In the genomic region with DNA sequence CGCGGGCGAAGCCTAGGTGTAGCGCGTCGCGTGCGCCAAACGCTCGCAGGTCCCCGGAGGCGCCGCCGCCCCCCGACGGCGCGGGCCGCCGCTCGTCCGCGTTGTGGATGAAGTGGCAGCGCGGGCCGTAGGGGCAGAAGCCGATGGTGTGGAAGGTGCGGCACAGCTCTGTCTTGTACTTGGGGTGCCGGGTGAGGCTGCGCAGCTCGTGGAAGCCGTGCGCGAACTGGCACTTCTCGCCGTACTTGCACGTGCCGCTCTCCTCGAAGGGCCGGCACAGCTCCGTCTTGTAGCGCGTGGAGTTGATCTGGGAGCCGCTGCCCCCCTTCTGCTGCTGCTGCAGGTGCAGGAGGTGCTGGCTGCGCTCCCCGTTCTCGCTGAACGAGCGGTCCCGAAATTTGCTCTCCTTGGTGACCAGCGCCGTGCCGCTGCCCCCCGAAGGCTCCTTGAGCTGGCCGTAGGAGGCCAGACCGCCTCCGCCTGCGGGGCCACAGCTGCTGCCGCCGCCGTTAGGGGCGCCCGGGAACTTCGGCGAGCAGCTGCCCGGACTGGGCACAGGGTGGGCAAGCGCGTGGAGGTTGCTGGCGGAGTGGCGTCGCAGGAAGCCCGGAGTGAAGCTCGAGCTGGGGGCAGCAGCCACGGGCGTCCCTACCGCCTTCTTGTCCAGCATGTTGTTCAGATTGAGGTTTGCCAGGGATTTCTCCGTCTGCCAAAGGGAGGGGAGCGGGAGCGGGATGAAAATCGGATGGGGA, we compare ENCODE assay signal across 8 mouse cellular contexts. TPM values are rescaled to one million over a fixed set of nuclear protein-coding genes. Genes with fewer than 3 reads are reported as not detected.
DNase-seq lines count a peak whose midpoint lies in the region; ATAC-seq and TF ChIP-seq lines count a peak whose summit lies in the region.

No protein-coding gene starts in this region.

- no peak for ATAC-seq in hindbrain, postnatal 0 days
- ATAC-seq in liver, embryonic 13.5 days (ENCODE audit: low read depth): no peak
- ATAC-seq in neural tube, embryonic 13.5 days (ENCODE audit: low read depth): no peak

- H3K9me3 ChIP-seq in hindbrain, postnatal 0 days (ENCODE audit: low read length): no peaks in the 10 kb centered on the region
- no peaks in the 10 kb centered on the region for H3K9me3 ChIP-seq in liver, embryonic 13.5 days (replicated peaks)
- no peaks in the 10 kb centered on the region for H3K9me3 ChIP-seq in neural tube, embryonic 13.5 days

- H3K4me2 ChIP-seq in hindbrain, postnatal 0 days (ENCODE audit: low read depth, low read length): peak overlapping the region; percentile 53
- H3K4me2 ChIP-seq in liver, embryonic 13.5 days: peak overlapping the region; percentile 96
- H3K4me2 ChIP-seq in neural tube, embryonic 13.5 days: peak overlapping the region; percentile 58

- no peaks in the 10 kb centered on the region for H3K27me3 ChIP-seq in hindbrain, postnatal 0 days (ENCODE audit: insufficient read depth, low read length)
- no peaks in the 10 kb centered on the region for H3K27me3 ChIP-seq in liver, embryonic 13.5 days
- peaks cover 41% of the 10 kb centered on the region for H3K27me3 ChIP-seq in neural tube, embryonic 13.5 days

- peak; percentile 79 to 92 for DNase-seq in adrenal gland, adult (ENCODE audit: inconsistent age in 2 of 2, low spot score in 1 of 2)
- DNase-seq in adrenal gland, postnatal 4 days (ENCODE audit: low spot score in 2 of 2): no peak
- DNase-seq in adrenal gland, postnatal 10 days: peak; percentile 72
- DNase-seq in forelimb bud, embryonic 11.5 days (ENCODE audit: low read depth, low spot score): peak; percentile 43
- peak; percentile 55 for DNase-seq in hindbrain, postnatal 0 days (ENCODE audit: low spot score)
- DNase-seq in liver, embryonic 13.5 days: peak; percentile 56
- peak; percentile 82 for DNase-seq in thymus, postnatal 4 days

- WGBS in hindbrain, postnatal 0 days: 1% methylated on average over 78 of the region's 80 CpGs
- WGBS in liver, embryonic 13.5 days (ENCODE audit: insufficient replicate concordance): under 1% methylated on average over 80 of the region's 80 CpGs
- under 1% methylated on average over 80 of the region's 80 CpGs for WGBS in neural tube, embryonic 13.5 days

- peak overlapping the region; percentile 65 for H3K9ac ChIP-seq in hindbrain, postnatal 0 days (replicated peaks; ENCODE audit: low read length)
- H3K9ac ChIP-seq in liver, embryonic 13.5 days: peak overlapping the region; percentile 99
- H3K9ac ChIP-seq in neural tube, embryonic 13.5 days: peak overlapping the region; percentile 83

- H3K4me3 ChIP-seq in hindbrain, postnatal 0 days (ENCODE audit: low read length): peak overlapping the region; percentile 53
- peak overlapping the region; percentile 97 for H3K4me3 ChIP-seq in liver, embryonic 13.5 days (replicated peaks)
- peak overlapping the region; percentile 58 for H3K4me3 ChIP-seq in neural tube, embryonic 13.5 days

- TF ChIP-seq CTCF in hindbrain, postnatal 0 days (IDR thresholded peaks at IDR 0.05; ENCODE audit: low read depth): peak; percentile 7; the same call in 1 of the 2 replicates

- no peaks in the 10 kb centered on the region for H3K36me3 ChIP-seq in hindbrain, postnatal 0 days (ENCODE audit: insufficient read depth, low read length)
- H3K36me3 ChIP-seq in liver, embryonic 13.5 days: peaks cover 33% of the 10 kb centered on the region
- H3K36me3 ChIP-seq in neural tube, embryonic 13.5 days: 0 out of 2 replicates have a peak, but pooled peaks cover 3% of the 10 kb centered on the region

- peak overlapping the region; percentile 83 for H3K27ac ChIP-seq in hindbrain, postnatal 0 days
- H3K27ac ChIP-seq in liver, embryonic 13.5 days: peak overlapping the region; percentile 91
- H3K27ac ChIP-seq in neural tube, embryonic 13.5 days (replicated peaks): peak overlapping the region; percentile 91

- no peaks in the 10 kb centered on the region for H3K4me1 ChIP-seq in hindbrain, postnatal 0 days (ENCODE audit: insufficient read depth, low read length)
- H3K4me1 ChIP-seq in liver, embryonic 13.5 days (replicated peaks): peaks cover 58% of the 10 kb centered on the region
- H3K4me1 ChIP-seq in neural tube, embryonic 13.5 days (replicated peaks): peaks cover 58% of the 10 kb centered on the region

RNA-seq across cellular contexts. Expression of gene Zfp36l2, which starts 1.1 kb away (rescaled TPM):
- 10 to 100 TPM; 65.6 to 71.3 TPM for total RNA-seq in adrenal gland, postnatal 4 days (2021)
- total RNA-seq in adrenal gland, postnatal 10 days (2021): 100 to 1,000 TPM in 1 of 2 experiments, 10 to 100 TPM in 1; 67.0 to 122 TPM
- total RNA-seq in hindbrain, postnatal 0 days (2014; rRNA removed): 13.3 and 16.7 TPM in 2 replicates
- 5.4 and 5.5 TPM in 2 replicates for polyA plus RNA-seq in hindbrain, postnatal 0 days (2015; fragmentation: Nextera tagmentation; extraction: Ambion mirVana)
- polyA plus RNA-seq in liver, embryonic 13.5 days (2015; fragmentation: Nextera tagmentation; extraction: Ambion mirVana): 8.9 and 10.0 TPM in 2 replicates
- 7.0 and 9.0 TPM in 2 replicates for polyA plus RNA-seq in neural tube, embryonic 13.5 days (2015; fragmentation: Nextera tagmentation; extraction: Ambion mirVana)

Comparison
In these comparisons a context has a peak if more than half of its experiments do, and no peak if none do; other contexts are left out.
1. DNase-seq: peak in adrenal gland, adult (2 of 2), adrenal gland, postnatal 10 days (single experiment), forelimb bud, embryonic 11.5 days (single experiment), hindbrain, postnatal 0 days (single experiment), liver, embryonic 13.5 days (single experiment) and thymus, postnatal 4 days (single experiment); none in adrenal gland, postnatal 4 days (0 of 2).
2. Peak in every context shown above with its lines, with median percentiles within 50 percentile points of each other: H3K27ac ChIP-seq, H3K4me2 ChIP-seq, H3K4me3 ChIP-seq and H3K9ac ChIP-seq.